Mouse (Mus musculus) adrenal gland, postnatal 10 days (tissue): ENCODE measurements around the gene Cep135. TPM values are rescaled to one million over a fixed set of nuclear protein-coding genes. Genes with fewer than 3 reads are reported as not detected.

ENCODE experiments used
- DNase-seq: peaks from one replicate; pipeline ENCODE4 v3.0.0; 2021; ENCODE audit warnings: mixed read lengths
- total RNA-seq, 2 experiments: library from RNA; stranded (reverse); gene quantifications; 2 replicates each; pipeline ENCODE4 v1.2.3; 2021

The Cep135 gene
- total RNA-seq, 2 experiments from 2014 or later, result 5.7 to 6.8 TPM

- DNase-seq, result no peak
Observed at GRCm38 (mm10) chr5:76645091-76645868, 56.8 kb downstream of the Cep135 start.

- no peak for DNase-seq
Observed at GRCm38 (mm10) chr5:76649897-76650296, 61.4 kb downstream of the Cep135 start.

- DNase-seq, result no peak
Observed at GRCm38 (mm10) chr5:76651151-76651725, 62.7 kb downstream of the Cep135 start.

- no peak for DNase-seq
Observed at GRCm38 (mm10) chr5:76656212-76656611, 67.7 kb downstream of the Cep135 start, which contains the start of gene C530008M17Rik. Gene C530008M17Rik (plus strand): TSS chr5:76656512.

GRCm38 (mm10) chr5:76657245-76658083 lies 69.0 kb downstream of the Cep135 start:
- peak; percentile 81 for DNase-seq

- peak; percentile 51 for DNase-seq
Observed at GRCm38 (mm10) chr5:76658084-76658934, 69.8 kb downstream of the Cep135 start.

- no peak for DNase-seq
Observed at GRCm38 (mm10) chr5:76659958-76660635, 71.6 kb downstream of the Cep135 start.

- DNase-seq, result peak; percentile 14
Observed at GRCm38 (mm10) chr5:76661310-76661709, 72.8 kb downstream of the Cep135 start.

GRCm38 (mm10) chr5:76664936-76665335 lies 76.4 kb downstream of the Cep135 start:
- no peak for DNase-seq

GRCm38 (mm10) chr5:76665421-76665820 lies 76.9 kb downstream of the Cep135 start:
- DNase-seq, result no peak

GRCm38 (mm10) chr5:76666026-76666756 lies 77.7 kb downstream of the Cep135 start:
- no peak for DNase-seq

GRCm38 (mm10) chr5:76668118-76668517 lies 79.6 kb downstream of the Cep135 start:
- DNase-seq, result no peak

GRCm38 (mm10) chr5:76668547-76668946 lies 80.0 kb downstream of the Cep135 start:
- DNase-seq, result no peak

- DNase-seq, result no peak
Observed at GRCm38 (mm10) chr5:76670183-76670582, 81.7 kb downstream of the Cep135 start.

GRCm38 (mm10) chr5:76674022-76674653 lies 85.6 kb downstream of the Cep135 start:
- DNase-seq, result no peak

- DNase-seq, result no peak
Observed at GRCm38 (mm10) chr5:76675369-76675768, 86.9 kb downstream of the Cep135 start.

- no peak for DNase-seq
Observed at GRCm38 (mm10) chr5:76680959-76681358, 92.5 kb downstream of the Cep135 start.

- no peak for DNase-seq
Observed at GRCm38 (mm10) chr5:76681895-76682656, 93.6 kb downstream of the Cep135 start.

GRCm38 (mm10) chr5:76683455-76683854 lies 95.0 kb downstream of the Cep135 start:
- no peak for DNase-seq
